8 mouse cellular contexts compared by ENCODE assay signal in the genomic region with DNA sequence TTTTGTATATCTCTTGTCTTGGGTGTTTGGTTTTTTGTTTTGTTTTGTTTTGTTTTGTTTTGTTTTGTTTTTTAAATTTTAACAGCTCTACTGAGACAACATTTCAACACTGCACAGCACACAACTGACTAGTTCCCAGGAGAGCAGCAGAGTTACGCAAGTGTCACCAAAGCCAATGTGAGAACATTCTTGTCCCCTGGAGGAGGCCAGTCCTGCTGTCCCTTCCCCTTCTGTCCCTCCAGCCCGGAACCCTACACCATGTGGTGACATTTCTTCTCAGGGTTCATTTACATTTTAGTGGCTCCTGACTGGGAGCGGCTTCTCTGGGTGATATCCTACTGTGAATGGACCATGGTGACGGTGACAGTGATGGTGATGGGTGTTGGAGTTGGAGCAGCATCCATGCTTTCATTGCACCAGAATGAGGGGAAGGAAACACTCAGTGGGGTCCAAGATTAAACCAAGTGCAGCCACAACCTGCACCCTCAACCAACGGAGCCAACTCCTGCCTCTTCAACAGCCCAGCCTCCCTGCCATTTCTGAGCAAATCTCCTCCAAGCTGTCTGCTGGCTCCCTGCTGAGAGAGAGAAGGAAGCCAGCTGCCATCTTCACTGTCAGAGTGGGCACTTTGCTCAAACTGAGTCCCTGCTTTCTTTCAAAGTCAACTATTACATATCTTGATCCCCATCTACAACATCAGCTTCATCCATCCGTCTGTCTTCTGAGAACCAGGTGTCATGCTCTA. TPM values are rescaled to one million over a fixed set of nuclear protein-coding genes. Genes with fewer than 3 reads are reported as not detected.
DNase-seq lines count a peak whose midpoint lies in the region; ATAC-seq lines count a peak whose summit lies in the region.

No protein-coding gene starts in this region.

- no peaks in the 10 kb centered on the region for H3K27me3 ChIP-seq in kidney, embryonic 15.5 days
- no peaks in the 10 kb centered on the region for H3K27me3 ChIP-seq in heart, embryonic 15.5 days
- no peaks in the 10 kb centered on the region for H3K27me3 ChIP-seq in megakaryocyte, embryonic 14.5 days (replicated peaks)

- H3K27ac ChIP-seq in kidney, embryonic 15.5 days = peak overlapping the region; percentile 54; the same call in 1 of the 2 replicates
- H3K27ac ChIP-seq in heart, embryonic 15.5 days = peak overlapping the region; percentile 84

- no peak for ATAC-seq in kidney, embryonic 15.5 days (replicated peaks; ENCODE audit: low FRiP score)
- no peak for ATAC-seq in heart, embryonic 15.5 days (replicated peaks; ENCODE audit: insufficient number of reproducible peaks, insufficient read depth, low FRiP score, low read depth)

- H3K4me2 ChIP-seq in kidney, embryonic 15.5 days = no peak overlapping the region
- peak overlapping the region; percentile 46; the same call in 1 of the 2 replicates for H3K4me2 ChIP-seq in heart, embryonic 15.5 days

- no peak for DNase-seq in kidney, adult 8-10 months
- peak; percentile 68 to 71 for DNase-seq in cerebellum, postnatal 14 days
- no peak for DNase-seq in ovary, postnatal 10 days (ENCODE audit: low spot score)
- DNase-seq in spleen, adult 12 weeks (ENCODE audit: low spot score) = no peak
- DNase-seq in kidney, adult 9 months = no peak

- WGBS in kidney, embryonic 15.5 days = 52% methylated on average over 6 of the region's 6 CpGs
- 58% methylated on average over 6 of the region's 6 CpGs for WGBS in heart, embryonic 15.5 days

- no peak overlapping the region for H3K4me3 ChIP-seq in kidney, embryonic 15.5 days (replicated peaks)
- H3K4me3 ChIP-seq in heart, embryonic 15.5 days = no peak overlapping the region
- peak overlapping the region; percentile 71 for H3K4me3 ChIP-seq in megakaryocyte, embryonic 14.5 days (replicated peaks)

- no peaks in the 10 kb centered on the region for H3K9me3 ChIP-seq in kidney, embryonic 15.5 days (replicated peaks)
- no peaks in the 10 kb centered on the region for H3K9me3 ChIP-seq in heart, embryonic 15.5 days (replicated peaks)
- H3K9me3 ChIP-seq in megakaryocyte, embryonic 14.5 days = no peaks in the 10 kb centered on the region

- no peaks in the 10 kb centered on the region for H3K36me3 ChIP-seq in kidney, embryonic 15.5 days
- H3K36me3 ChIP-seq in heart, embryonic 15.5 days = no peaks in the 10 kb centered on the region
- H3K36me3 ChIP-seq in megakaryocyte, embryonic 14.5 days (replicated peaks; ENCODE audit: low read length) = peaks cover 92% of the 10 kb centered on the region

- no peak overlapping the region for H3K9ac ChIP-seq in kidney, embryonic 15.5 days
- H3K9ac ChIP-seq in heart, embryonic 15.5 days = no peak overlapping the region

- peaks cover 59% of the 10 kb centered on the region for H3K4me1 ChIP-seq in kidney, embryonic 15.5 days
- peaks cover 61% of the 10 kb centered on the region for H3K4me1 ChIP-seq in heart, embryonic 15.5 days (replicated peaks)
- peaks cover 96% of the 10 kb centered on the region for H3K4me1 ChIP-seq in megakaryocyte, embryonic 14.5 days

RNA-seq across cellular contexts. Expression of gene Rasa3, which starts 32.3 kb away (rescaled TPM):
- 23.2 and 23.5 TPM in 2 replicates for polyA plus RNA-seq in kidney, embryonic 15.5 days (2015; fragmentation: Nextera tagmentation; extraction: Ambion mirVana)
- polyA plus RNA-seq in heart, embryonic 15.5 days (2015; fragmentation: Nextera tagmentation; extraction: Ambion mirVana) = 19.0 and 28.5 TPM in 2 replicates
- polyA plus RNA-seq in megakaryocyte, embryonic 14.5 days (2012; ENCODE audit: insufficient read depth, low replicate concordance) = 86.3 and 103 TPM in 2 replicates

Comparison
In these comparisons a context has a peak if more than half of its experiments do, and no peak if none do; other contexts are left out.
1. DNase-seq: peak in cerebellum, postnatal 14 days (2 of 2); none in kidney, adult 8-10 months (0 of 2), ovary, postnatal 10 days (single experiment), spleen, adult 12 weeks (single experiment) and kidney, adult 9 months (single experiment).